Mouse (Mus musculus): ENCODE data around the gene Aacs.

- TF ChIP-seq CTCF (IDR thresholded peaks at IDR 0.05; ENCODE audit: low read depth) (peak; percentile 66), EP300 (IDR thresholded peaks at IDR 0.05; ENCODE audit: low read depth) (no peak)
Observed at GRCm38 (mm10) chr5:125509541-125509940, 33.9 kb downstream of the Aacs start.

Data from heart, postnatal 0 days (tissue).